Mouse (Mus musculus) brain, embryonic 14.5 days (tissue): Measurements from ENCODE around the gene Dnaic1. TPM values are rescaled to one million over a fixed set of nuclear protein-coding genes. Genes with fewer than 3 reads are reported as not detected.

Source experiments
- DNase-seq: peaks from one replicate; pipeline ENCODE4 v3.0.0-alpha.2; 2011; ENCODE audit warnings: low read depth
- CTCF ChIP-seq: fragments of 200-500 bp; IDR thresholded peaks from 2 replicates; pipeline ENCODE4 v1.5.1; 2012; ENCODE audit warnings: inconsistent platforms, mild to moderate bottlenecking, moderate library complexity, borderline replicate concordance; ENCODE audit not compliant: insufficient read depth, insufficient read length; ENCODE audit errors: extremely low read depth
- POLR2A ChIP-seq: fragments of 200-500 bp; IDR thresholded peaks from 2 replicates; pipeline ENCODE4 v1.6.1; 2012; ENCODE audit warnings: mild to moderate bottlenecking, inconsistent platforms, borderline replicate concordance; ENCODE audit not compliant: poor library complexity, insufficient read depth, insufficient read length, severe bottlenecking; ENCODE audit errors: extremely low read depth
- polyA plus RNA-seq: library from polyadenylated mRNA; depleted of rRNA; stranded (reverse); fragments of >200 nt; gene quantifications from 2 replicates; pipeline ENCODE4 v1.2.3, GENCODE M21; 2012

Gene Dnaic1
- polyA plus RNA-seq, 1 experiment = 2.8 TPM

- TF ChIP-seq POLR2A (no peak), CTCF (no peak)
- peak; percentile 94 for DNase-seq
These were observed 91.4 kb downstream of the Dnaic1 start for GRCm38 (mm10) chr4:41660851-41661430.

GRCm38 (mm10) chr4:41662723-41663122 lies 93.1 kb downstream of the Dnaic1 start:
- no peak for DNase-seq
- no peak for TF ChIP-seq POLR2A
- TF ChIP-seq CTCF = no peak

GRCm38 (mm10) chr4:41663614-41664013 lies 94.0 kb downstream of the Dnaic1 start:
- no peak for TF ChIP-seq CTCF
- no peak for TF ChIP-seq POLR2A
- DNase-seq = no peak

- DNase-seq = no peak
- TF ChIP-seq POLR2A (no peak), CTCF (no peak)
These were observed 95.0 kb downstream of the Dnaic1 start for GRCm38 (mm10) chr4:41664533-41664932.

- no peak for TF ChIP-seq POLR2A
- TF ChIP-seq CTCF = no peak
- DNase-seq = no peak
These were observed 95.6 kb downstream of the Dnaic1 start for GRCm38 (mm10) chr4:41665009-41665675.

- no peak for TF ChIP-seq CTCF
- TF ChIP-seq POLR2A = no peak
- no peak for DNase-seq
These were observed 97.1 kb downstream of the Dnaic1 start for GRCm38 (mm10) chr4:41666646-41667045.

- DNase-seq = no peak
- TF ChIP-seq POLR2A = no peak
- TF ChIP-seq CTCF = no peak
These were observed 101.3 kb downstream of the Dnaic1 start for GRCm38 (mm10) chr4:41670836-41671235.

- TF ChIP-seq POLR2A = no peak
These were observed 101.9 kb downstream of the Dnaic1 start for GRCm38 (mm10) chr4:41671500-41671899.

GRCm38 (mm10) chr4:41671963-41672480 lies 102.4 kb downstream of the Dnaic1 start:
- peak; percentile 95 for DNase-seq
- TF ChIP-seq POLR2A = no peak
- TF ChIP-seq CTCF = no peak

More at GRCm38 (mm10) chr4:41671500-41671899, 101.9 kb downstream of the Dnaic1 start:
- DNase-seq = peak; percentile 52

- TF ChIP-seq POLR2A (no peak), CTCF (no peak)
- peak; percentile 61 for DNase-seq
These were observed 103.0 kb downstream of the Dnaic1 start for GRCm38 (mm10) chr4:41672522-41672963.

- DNase-seq = peak; percentile 55
- TF ChIP-seq CTCF (no peak), POLR2A (no peak)
These were observed 103.6 kb downstream of the Dnaic1 start for GRCm38 (mm10) chr4:41673186-41673585.

- DNase-seq = peak; percentile 79
- no peak for TF ChIP-seq POLR2A
- no peak for TF ChIP-seq CTCF
These were observed 106.9 kb downstream of the Dnaic1 start for GRCm38 (mm10) chr4:41676248-41677005.

GRCm38 (mm10) chr4:41677006-41677629 lies 107.5 kb downstream of the Dnaic1 start:
- DNase-seq = peak; percentile 93

More at GRCm38 (mm10) chr4:41677006-41677629, 107.5 kb downstream of the Dnaic1 start:
- TF ChIP-seq CTCF (no peak), POLR2A (no peak)
